Mouse (Mus musculus) myocyte (in vitro differentiated cells): ENCODE data around the gene Fam213a. TPM values are rescaled to one million over a fixed set of nuclear protein-coding genes. Genes with fewer than 3 reads are reported as not detected.

Source experiments
- H3K27me3 ChIP-seq: one replicate; pipeline ENCODE4 v1.6.1; 2011; ENCODE audit not compliant: control insufficient read depth, insufficient read depth, insufficient read length
- H3K36me3 ChIP-seq: one replicate; pipeline ENCODE4 v1.6.1; 2011; ENCODE audit not compliant: control insufficient read depth, insufficient read depth
- H3K4me2 ChIP-seq: one replicate; pipeline ENCODE4 v1.6.1; 2011; ENCODE audit warnings: low read depth, control low read depth
- H3K4me3 ChIP-seq: one replicate; pipeline ENCODE4 v1.5.1; 2011; ENCODE audit warnings: mild to moderate bottlenecking, control low read depth, moderate library complexity
- H3K79me2 ChIP-seq: one replicate; pipeline ENCODE4 v1.6.1; 2011; ENCODE audit not compliant: control insufficient read depth, insufficient read depth
- H3ac ChIP-seq: one replicate; pipeline ENCODE4 v1.6.1; 2011; ENCODE audit not compliant: control insufficient read depth, insufficient read length
- CEBPB ChIP-seq: IDR thresholded peaks from 2 replicates; pipeline ENCODE4 v1.6.1; 2011; ENCODE audit warnings: mild to moderate bottlenecking, moderate library complexity; ENCODE audit not compliant: poor library complexity, insufficient read depth, severe bottlenecking
- E2F4 ChIP-seq: IDR thresholded peaks from one replicate; pipeline ENCODE4 v1.6.1; 2011; ENCODE audit warnings: mild to moderate bottlenecking, control low read depth, moderate library complexity; ENCODE audit not compliant: insufficient read depth
- MAX ChIP-seq: IDR thresholded peaks from one replicate; pipeline ENCODE4 v1.6.1; 2011; ENCODE audit warnings: low read depth, mild to moderate bottlenecking, control low read depth
- MYOD1 ChIP-seq, 3 experiments: IDR thresholded peaks; one replicate each; pipeline ENCODE4 v1.6.1; 2011; ENCODE audit warnings: control low read depth in 2 of 3, low read depth in 2 of 3, mild to moderate bottlenecking in 2 of 3, moderate library complexity in 1 of 3; ENCODE audit not compliant: insufficient read length in 2 of 3, control insufficient read depth in 1 of 3
- MYOG ChIP-seq, 3 experiments: IDR thresholded peaks; one replicate each; pipeline ENCODE4 v1.6.1; 2011; ENCODE audit warnings: control low read depth in 2 of 3, low read depth in 2 of 3, mild to moderate bottlenecking in 2 of 3; ENCODE audit not compliant: insufficient read length in 2 of 3, control insufficient read depth in 1 of 3, insufficient read depth in 1 of 3
- POLR2A ChIP-seq: IDR thresholded peaks from one replicate; pipeline ENCODE4 v1.6.1; 2011; ENCODE audit warnings: low read depth, mild to moderate bottlenecking, control low read depth, moderate library complexity; ENCODE audit not compliant: insufficient read length
- POLR2AphosphoS2 ChIP-seq: IDR thresholded peaks from one replicate; pipeline ENCODE4 v1.6.1; 2011; ENCODE audit warnings: low read depth, control low read depth; ENCODE audit not compliant: insufficient read length
- REST ChIP-seq: IDR thresholded peaks from one replicate; pipeline ENCODE4 v1.6.1; 2011; ENCODE audit warnings: mild to moderate bottlenecking, control low read depth, moderate library complexity; ENCODE audit not compliant: insufficient read depth, insufficient read length
- SRF ChIP-seq: IDR thresholded peaks from one replicate; pipeline ENCODE4 v1.6.1; 2011; ENCODE audit warnings: low read depth; ENCODE audit not compliant: control insufficient read depth, insufficient read length
- TCF12 ChIP-seq: IDR thresholded peaks from one replicate; pipeline ENCODE4 v1.6.1; 2011; ENCODE audit warnings: mild to moderate bottlenecking, control low read depth; ENCODE audit not compliant: poor library complexity, insufficient read depth, severe bottlenecking
- TCF3 ChIP-seq: IDR thresholded peaks from one replicate; pipeline ENCODE4 v1.6.1; 2011; ENCODE audit warnings: low read depth, control low read depth; ENCODE audit not compliant: insufficient read length
- USF1 ChIP-seq: IDR thresholded peaks from one replicate; pipeline ENCODE4 v1.6.1; 2011; ENCODE audit warnings: low read depth, mild to moderate bottlenecking, control low read depth, moderate library complexity
- polyA plus RNA-seq: library from polyadenylated mRNA; unstranded; fragments of >200 nt; fragmentation: generic; extraction: Trizol; gene quantifications from one replicate; pipeline ENCODE4 v1.2.1, GENCODE M21; 2012; ENCODE audit warnings: missing spikeins

The Fam213a gene
- polyA plus RNA-seq, 1 experiment: 1.8 TPM

- peaks cover 74% of the 10 kb centered on the region for H3K79me2 ChIP-seq
- no peaks in the 10 kb centered on the region for H3K27me3 ChIP-seq
- no peak for TF ChIP-seq MYOD1 (IDR thresholded peaks at IDR 0.05; ENCODE audit: control insufficient read depth in 1 of 3, insufficient read length in 2 of 3, low read depth in 2 of 3)
- TF ChIP-seq USF1: no peak
- no peak for TF ChIP-seq CEBPB
- TF ChIP-seq TCF3: no peak
- no peak for TF ChIP-seq POLR2AphosphoS2
- TF ChIP-seq MYOG (IDR thresholded peaks at IDR 0.05; ENCODE audit: control insufficient read depth in 1 of 3, insufficient read depth in 1 of 3, insufficient read length in 2 of 3, low read depth in 2 of 3): no peak
- no peak for TF ChIP-seq MAX
- no peak for TF ChIP-seq TCF12
- no peak for TF ChIP-seq SRF
- no peak for TF ChIP-seq REST
- TF ChIP-seq E2F4: no peak
- H3K4me2 ChIP-seq: peak overlapping the region; percentile 85
- H3K4me3 ChIP-seq: no peak overlapping the region
- no peak overlapping the region for H3ac ChIP-seq
- no peaks in the 10 kb centered on the region for H3K36me3 ChIP-seq
Measured at GRCm38 (mm10) chr14:40957607-40958006, 56.0 kb downstream of the Fam213a start.

DNA sequence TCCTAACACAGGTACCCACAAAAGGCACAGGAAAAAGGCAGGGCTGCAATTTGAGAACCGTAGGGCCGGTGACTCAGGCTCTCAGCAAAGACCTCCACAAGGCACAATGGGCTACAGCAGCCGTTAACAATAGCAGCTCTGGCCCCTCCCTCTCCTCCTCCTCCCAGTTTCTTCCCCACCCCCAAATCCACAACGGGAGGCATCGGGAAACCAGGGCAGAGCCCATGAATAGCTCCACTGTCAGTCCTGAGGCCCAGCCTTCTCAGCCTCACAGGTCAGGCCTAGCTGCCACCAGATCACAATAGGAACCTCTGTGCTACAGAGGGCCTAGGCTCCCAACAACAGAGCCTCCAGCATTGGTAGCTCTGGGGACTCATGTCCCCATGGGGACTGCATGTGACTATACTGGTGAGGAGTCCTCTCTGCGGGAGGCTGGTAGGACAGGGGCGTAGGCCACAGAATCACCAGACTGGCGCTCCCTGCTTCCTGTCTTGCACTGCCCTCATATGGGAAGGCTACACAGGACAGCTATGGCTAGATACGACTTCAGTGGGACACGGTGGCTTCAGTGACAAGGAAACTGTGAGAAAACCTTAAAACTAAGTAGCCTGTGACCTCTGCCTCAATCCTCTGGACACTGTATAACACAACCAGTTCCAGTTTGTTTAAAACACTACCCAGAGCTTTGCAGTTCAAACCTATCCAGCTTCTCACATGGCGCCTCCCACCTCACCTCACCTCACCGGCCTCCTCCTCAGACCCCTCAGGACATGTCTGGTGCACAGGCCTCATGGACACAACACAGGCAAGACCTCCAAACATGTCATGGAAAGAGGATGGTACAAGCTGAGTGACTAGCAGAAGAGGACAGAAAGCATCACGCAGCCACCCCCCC is 57.1 kb downstream of the Fam213a start:
- no peaks in the 10 kb centered on the region for H3K36me3 ChIP-seq
- H3K79me2 ChIP-seq: peaks cover 76% of the 10 kb centered on the region
- TF ChIP-seq MYOD1 (IDR thresholded peaks at IDR 0.05; ENCODE audit: control insufficient read depth in 1 of 3, insufficient read length in 2 of 3, low read depth in 2 of 3) (no peak), POLR2A (peak; percentile 50), SRF (no peak), MYOG (IDR thresholded peaks at IDR 0.05; ENCODE audit: control insufficient read depth in 1 of 3, insufficient read depth in 1 of 3, insufficient read length in 2 of 3, low read depth in 2 of 3) (no peak), MAX (no peak), TCF3 (no peak), CEBPB (no peak), POLR2AphosphoS2 (no peak)
- H3K27me3 ChIP-seq: no peaks in the 10 kb centered on the region
- H3K4me3 ChIP-seq: no peak overlapping the region
- peak overlapping the region; percentile 85 for H3K4me2 ChIP-seq
- no peak overlapping the region for H3ac ChIP-seq

GRCm38 (mm10) chr14:40955596-40956251 is 57.9 kb downstream of the Fam213a start:
- Histone ChIP-seq H3K79me2 (peaks cover 83% of the 10 kb centered on the region), H3K4me3 (no peak overlapping the region)
- TF ChIP-seq MYOD1 (IDR thresholded peaks at IDR 0.05; ENCODE audit: control insufficient read depth in 1 of 3, insufficient read length in 2 of 3, low read depth in 2 of 3) (peak; percentile 86 to 99 (median 99)), TCF12 (peak; percentile 99), MYOG (IDR thresholded peaks at IDR 0.05; ENCODE audit: control insufficient read depth in 1 of 3, insufficient read depth in 1 of 3, insufficient read length in 2 of 3, low read depth in 2 of 3) (peak; percentile 98 to 99 (median 99)), MAX (no peak), TCF3 (peak; percentile 98), POLR2AphosphoS2 (no peak), USF1 (peak; percentile 30), CEBPB (peak; percentile 65; the same call in 1 of the 2 replicates)

DNA sequence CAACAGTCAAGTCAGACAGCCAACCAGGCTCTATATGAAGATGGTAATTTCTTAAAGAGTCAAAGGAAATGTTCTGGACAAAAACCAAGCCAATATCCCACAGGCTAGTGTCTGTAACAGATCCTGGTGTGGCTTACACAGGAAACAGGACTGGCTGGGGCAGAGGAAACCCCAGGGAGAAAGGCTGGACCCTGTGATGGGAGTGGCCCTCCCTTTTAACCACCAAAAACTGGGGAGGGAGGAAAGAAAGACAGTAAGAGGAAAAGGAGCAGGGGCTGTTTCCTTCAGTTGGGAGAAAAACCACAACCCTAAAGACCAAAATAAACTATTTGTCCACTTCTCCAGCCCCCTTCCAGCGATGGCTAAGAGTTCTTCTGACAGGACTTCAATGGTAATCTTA is 58.4 kb downstream of the Fam213a start:
- Histone ChIP-seq H3K79me2 (peaks cover 84% of the 10 kb centered on the region), H3K4me3 (no peak overlapping the region), H3K4me2 (peak overlapping the region; percentile 85), H3ac (no peak overlapping the region), H3K36me3 (no peaks in the 10 kb centered on the region), H3K27me3 (no peaks in the 10 kb centered on the region)
- peak; percentile 17 for TF ChIP-seq POLR2A
- no peak for TF ChIP-seq SRF
- no peak for TF ChIP-seq POLR2AphosphoS2
- TF ChIP-seq MYOG (IDR thresholded peaks at IDR 0.05; ENCODE audit: control insufficient read depth in 1 of 3, insufficient read depth in 1 of 3, insufficient read length in 2 of 3, low read depth in 2 of 3): peak in 1 of 3 experiments; percentile 30
- TF ChIP-seq REST: no peak
- no peak for TF ChIP-seq MAX
- TF ChIP-seq USF1: no peak
- TF ChIP-seq TCF12: no peak
- TF ChIP-seq TCF3: no peak
- no peak for TF ChIP-seq CEBPB
- no peak for TF ChIP-seq MYOD1 (IDR thresholded peaks at IDR 0.05; ENCODE audit: control insufficient read depth in 1 of 3, insufficient read length in 2 of 3, low read depth in 2 of 3)
- TF ChIP-seq E2F4: no peak

More at GRCm38 (mm10) chr14:40955596-40956251, 57.9 kb downstream of the Fam213a start:
- H3K4me2 ChIP-seq: peak overlapping the region; percentile 85
- H3K27me3 ChIP-seq: no peaks in the 10 kb centered on the region
- no peaks in the 10 kb centered on the region for H3K36me3 ChIP-seq
- no peak overlapping the region for H3ac ChIP-seq
